Comparison of ENCODE assay signal across 27 mouse cellular contexts in the genomic region with DNA sequence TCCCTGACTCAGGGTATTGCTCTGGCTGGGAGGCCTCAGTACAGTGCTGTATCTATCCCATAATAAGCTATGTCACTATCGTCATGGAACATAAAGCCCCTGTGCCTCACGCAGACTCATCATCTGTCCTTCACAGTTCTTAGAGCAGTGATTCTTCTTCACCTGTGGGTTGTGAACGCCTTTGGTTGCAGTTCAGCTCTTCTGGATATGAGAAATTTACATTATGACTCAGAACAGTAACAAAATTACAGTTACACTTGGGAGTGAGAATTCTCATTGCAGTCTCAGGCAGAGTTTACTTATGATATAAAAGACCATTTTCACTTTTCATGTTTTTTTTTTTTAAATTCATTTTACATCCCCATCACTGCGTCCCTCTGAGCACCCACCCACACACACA.
"Had no signal": no experiment of that assay in that cellular context is flagged by ENCODE, and none has a peak within 500 bp of the region (broad histone marks: within the 10 kb centered on the region; RNA-seq: fewer than 3 reads in every experiment).

No protein-coding gene starts in this region.

- H3K4me2 ChIP-seq: heart, embryonic 12.5 days; hindbrain, embryonic 12.5 days; hindbrain, embryonic 14.5 days; intestine, embryonic 15.5 days; limb, embryonic 13.5 days; limb, embryonic 15.5 days; liver, embryonic 13.5 days; liver, embryonic 15.5 days had no signal

- H3K9ac ChIP-seq: heart, embryonic 12.5 days; hindbrain, embryonic 12.5 days; hindbrain, embryonic 14.5 days; intestine, embryonic 15.5 days; limb, embryonic 13.5 days; limb, embryonic 15.5 days; liver, embryonic 13.5 days; liver, embryonic 15.5 days had no signal

- H3K27me3 ChIP-seq: heart, embryonic 12.5 days; hindbrain, embryonic 12.5 days; intestine, embryonic 15.5 days; limb, embryonic 13.5 days; limb, embryonic 15.5 days; liver, embryonic 13.5 days; liver, embryonic 15.5 days had no signal

- ATAC-seq: hindbrain, embryonic 16.5 days; inflammation-experienced regulatory T-cells, adult 6 months; intestine, embryonic 15.5 days; intestine, postnatal 0 days had no signal

- H3K27ac ChIP-seq: gastrocnemius, adult 2 months; heart, embryonic 10.5 days; hindbrain, embryonic 10.5 days; hindbrain, embryonic 12.5 days; hindbrain, embryonic 14.5 days; intestine, embryonic 15.5 days; layer of hippocampus, adult 2 months; limb, embryonic 13.5 days; limb, embryonic 15.5 days; liver, embryonic 13.5 days; liver, embryonic 15.5 days had no signal

- DNase-seq: gastrocnemius, adult 2 months; gastrocnemius, postnatal 10 days; gastrocnemius, postnatal 25 days; heart, adult 18-20 months; heart, postnatal 10 days; heart, postnatal 4 days; kidney, adult 18-20 months; kidney, adult 8-10 months; kidney, postnatal 10 days; kidney, postnatal 25 days; kidney, postnatal 4 days; layer of hippocampus, postnatal 36 days; left cerebral cortex, postnatal 4 days; liver, embryonic 13.5 days had no signal

- H3K4me3 ChIP-seq: gastrocnemius, adult 2 months; heart, embryonic 10.5 days; heart, embryonic 12.5 days; hindbrain, embryonic 10.5 days; hindbrain, embryonic 12.5 days; intestine, embryonic 15.5 days; layer of hippocampus, adult 2 months; limb, embryonic 13.5 days; limb, embryonic 15.5 days; liver, embryonic 13.5 days; liver, embryonic 15.5 days had no signal

- H3K4me1 ChIP-seq: intestine, embryonic 15.5 days; liver, embryonic 13.5 days; liver, embryonic 15.5 days had no signal

- H3K36me3 ChIP-seq: heart, embryonic 10.5 days; heart, embryonic 12.5 days; hindbrain, embryonic 10.5 days; hindbrain, embryonic 12.5 days; intestine, embryonic 15.5 days; limb, embryonic 13.5 days; limb, embryonic 15.5 days; liver, embryonic 13.5 days; liver, embryonic 15.5 days had no signal

- H3K9me3 ChIP-seq: heart, embryonic 10.5 days; heart, embryonic 12.5 days; hindbrain, embryonic 10.5 days; hindbrain, embryonic 12.5 days; intestine, embryonic 15.5 days; limb, embryonic 13.5 days; limb, embryonic 15.5 days; liver, embryonic 13.5 days; liver, embryonic 15.5 days had no signal
